Mouse (Mus musculus): ENCODE measurements around the gene Aox2. TPM values are rescaled to one million over a fixed set of nuclear protein-coding genes. Genes with fewer than 3 reads are reported as not detected.

The Aox2 gene
- total RNA-seq, 2 experiments from 2014 or later = not detected

GRCm38 (mm10) chr1:58395341-58395740 is 117.2 kb downstream of the Aox2 start:
- no peak for DNase-seq (ENCODE audit: low spot score in 2 of 2)

- DNase-seq (ENCODE audit: low spot score in 2 of 2) = no peak
Observed at GRCm38 (mm10) chr1:58396179-58396578, 118.1 kb downstream of the Aox2 start.

GRCm38 (mm10) chr1:58397731-58398130 is 119.6 kb downstream of the Aox2 start:
- DNase-seq (ENCODE audit: low spot score in 2 of 2) = no peak

DNA sequence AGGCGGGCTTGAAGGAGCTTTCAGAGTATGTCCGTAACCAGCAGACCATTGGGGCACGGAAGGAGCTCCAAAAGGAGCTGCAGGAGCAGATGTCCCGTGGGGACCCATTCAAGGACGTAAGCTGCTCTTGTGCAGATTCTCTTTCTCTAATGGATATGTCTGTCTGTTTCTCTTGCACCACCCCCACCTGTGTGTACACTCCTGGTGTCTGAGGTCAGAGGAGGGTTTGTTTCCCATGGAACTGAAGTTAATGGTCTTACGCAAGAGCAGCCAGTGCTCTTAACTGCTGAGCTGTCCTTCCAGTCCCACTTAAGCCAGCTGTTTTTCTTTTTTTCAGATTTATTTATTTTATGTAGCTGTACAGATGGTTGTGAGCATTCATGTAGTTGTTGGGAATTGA is 123.3 kb downstream of the Aox2 start:
- no peak for DNase-seq (ENCODE audit: low spot score in 2 of 2)

DNA sequence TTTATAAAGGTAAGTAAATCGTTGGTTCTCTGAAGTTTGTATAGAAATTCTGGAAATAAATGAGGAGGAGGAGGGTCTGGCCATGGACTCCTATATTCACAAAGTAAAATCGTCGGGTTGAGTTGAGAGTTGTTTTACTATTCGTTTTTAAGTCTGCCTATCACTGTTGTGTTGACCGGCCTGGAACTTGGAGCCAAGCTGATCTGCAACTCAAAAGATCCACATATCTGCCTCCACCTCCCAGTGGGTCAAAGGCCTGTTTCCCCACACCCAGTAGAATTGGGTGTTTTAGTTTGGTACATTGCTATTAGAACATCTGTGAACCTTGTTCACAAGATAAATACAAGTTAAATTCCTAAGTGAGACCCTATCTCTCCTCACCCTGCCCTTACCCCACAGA is 125.6 kb downstream of the Aox2 start:
- DNase-seq (ENCODE audit: low spot score in 2 of 2) = no peak

- DNase-seq (ENCODE audit: low spot score in 2 of 2) = no peak
Observed at GRCm38 (mm10) chr1:58407321-58407720, 129.2 kb downstream of the Aox2 start.

DNA sequence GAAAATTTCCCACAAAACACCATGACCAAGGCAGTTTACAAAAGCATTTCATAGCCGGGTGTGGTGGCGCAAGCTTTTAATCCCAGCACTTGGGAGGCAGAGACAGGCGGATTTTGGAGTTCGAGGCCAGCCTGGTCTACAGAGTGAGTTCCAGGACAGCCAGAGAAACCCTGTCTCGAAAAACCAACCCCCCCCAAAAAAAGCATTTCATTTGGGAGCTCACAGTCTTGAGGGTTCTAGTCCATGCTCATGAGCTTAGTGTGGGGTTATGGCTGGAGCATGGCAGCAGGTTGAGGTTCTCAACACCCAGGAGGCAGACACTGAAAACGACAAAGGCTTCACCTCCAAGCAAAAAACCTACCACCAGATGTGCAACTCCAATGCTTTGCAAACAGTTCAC is 130.0 kb downstream of the Aox2 start:
- no peak for DNase-seq (ENCODE audit: low spot score in 2 of 2)

DNA sequence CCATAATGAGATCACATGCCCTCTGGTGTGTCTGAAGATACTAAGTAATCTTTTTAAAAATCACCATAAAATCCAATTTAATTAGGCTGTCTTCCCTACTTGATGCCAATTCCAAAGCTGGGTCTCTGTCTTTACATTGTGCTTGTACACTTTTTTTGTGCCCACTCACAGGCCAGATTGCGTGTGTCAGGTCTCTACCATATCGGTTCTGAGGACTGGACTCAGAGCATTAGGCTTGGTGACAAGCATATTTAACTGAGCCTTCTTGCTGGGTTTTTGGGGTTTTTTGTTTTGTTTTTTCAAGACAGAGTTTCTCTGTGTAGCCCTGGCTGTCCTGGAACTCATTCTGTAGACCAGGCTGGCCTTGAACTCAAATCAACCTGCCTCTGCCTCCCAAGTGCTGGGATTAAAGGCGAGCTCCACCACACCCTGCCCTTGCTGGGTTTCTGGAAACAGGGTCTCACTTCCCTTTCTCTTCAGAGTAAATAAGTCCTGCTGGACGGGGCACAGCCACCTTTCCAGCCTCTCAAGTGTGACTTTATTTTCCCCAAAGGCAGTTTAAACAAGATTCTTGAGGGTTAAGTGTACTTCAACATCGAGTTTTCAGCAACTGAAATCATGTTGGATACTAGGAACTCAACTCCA is 131.5 kb downstream of the Aox2 start:
- no peak for DNase-seq (ENCODE audit: low spot score in 2 of 2)

DNA sequence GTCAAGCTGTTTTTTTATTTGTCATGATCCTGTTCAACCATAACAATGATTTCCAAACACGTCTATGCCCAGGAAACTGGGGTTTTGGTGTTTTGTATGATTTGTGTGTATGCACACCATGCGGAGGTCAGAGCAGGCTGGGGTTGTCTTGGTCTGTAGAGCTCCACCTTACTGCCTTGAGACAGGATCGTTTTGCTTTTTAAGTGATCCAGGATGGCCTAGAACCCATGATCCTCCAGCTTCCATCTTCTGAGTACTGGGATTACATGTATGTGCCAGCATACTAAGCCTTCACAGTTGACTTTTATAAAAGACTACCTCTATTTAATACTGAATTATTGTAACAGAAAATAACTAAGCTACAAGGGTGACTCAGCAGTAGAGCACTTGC is 132.1 kb downstream of the Aox2 start:
- no peak for DNase-seq (ENCODE audit: low spot score in 2 of 2)

DNA sequence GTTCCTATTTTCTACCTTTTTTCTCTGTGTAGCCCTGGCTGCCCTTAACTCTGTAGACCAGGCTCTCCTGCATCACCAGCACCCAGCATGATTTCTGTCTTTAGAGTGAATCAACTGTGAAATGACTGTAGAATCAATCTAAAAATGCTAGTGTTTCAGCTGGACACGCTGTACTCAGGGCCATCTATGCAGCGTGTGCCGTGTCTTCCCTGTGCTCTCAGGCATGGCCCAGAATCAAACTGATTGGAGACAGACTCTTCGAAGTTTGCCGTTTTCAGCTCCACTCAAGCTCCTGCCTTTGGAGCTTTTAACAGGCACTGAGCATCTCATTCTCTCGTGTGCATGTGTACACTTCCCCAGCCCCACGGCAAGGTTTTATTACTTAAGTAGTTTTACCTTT is 132.7 kb downstream of the Aox2 start:
- DNase-seq (ENCODE audit: low spot score in 2 of 2) = no peak

- DNase-seq (ENCODE audit: low spot score in 2 of 2) = no peak
Observed at GRCm38 (mm10) chr1:58415442-58415841, 137.3 kb downstream of the Aox2 start.

GRCm38 (mm10) chr1:58416048-58416447 is 137.9 kb downstream of the Aox2 start:
- DNase-seq (ENCODE audit: low spot score in 2 of 2) = no peak

DNA sequence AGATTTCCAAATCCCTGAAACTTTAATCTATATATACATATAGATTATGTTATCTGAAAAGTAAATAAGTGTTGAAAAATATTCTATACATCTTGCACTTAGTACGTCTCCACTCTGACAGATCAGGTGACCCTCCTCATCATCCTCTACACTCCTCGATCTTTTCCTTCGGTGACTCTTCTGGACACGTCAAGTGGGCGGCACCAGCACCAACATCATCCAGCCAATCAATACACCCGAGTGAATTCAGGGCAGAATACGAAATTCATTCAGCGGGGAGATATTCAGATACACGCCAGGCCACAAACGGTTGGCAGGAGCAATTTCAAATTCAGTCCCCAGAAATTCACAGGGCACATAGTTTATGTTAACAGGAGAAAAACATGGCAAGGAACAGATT is 141.9 kb downstream of the Aox2 start:
- no peak for DNase-seq (ENCODE audit: low spot score in 2 of 2)

- no peak for DNase-seq (ENCODE audit: low spot score in 2 of 2)
Observed at GRCm38 (mm10) chr1:58420961-58421360, 142.8 kb downstream of the Aox2 start.

GRCm38 (mm10) chr1:58422879-58423278 is 144.8 kb downstream of the Aox2 start:
- no peak for DNase-seq (ENCODE audit: low spot score in 2 of 2)

- peak; percentile 95 to 96 for DNase-seq (ENCODE audit: low spot score in 2 of 2)
Observed at GRCm38 (mm10) chr1:58423371-58424248, 145.5 kb downstream of the Aox2 start, which contains the start of gene Clk1. Gene Clk1, minus strand, starts transcription at chr1:58424066.

- DNase-seq (ENCODE audit: low spot score in 2 of 2) = no peak
Observed at GRCm38 (mm10) chr1:58424551-58424950, 146.4 kb downstream of the Aox2 start.

Other genes starting within 250 kb of the Aox2 start
- 1 to 10 TPM; 3.3 to 3.5 TPM for gene Aox1, start 248.4 kb upstream of the Aox2 start, total RNA-seq (2021)
- 1 to 10 TPM; 3.7 to 3.9 TPM for gene Aox3, start 165.2 kb upstream of the Aox2 start, total RNA-seq (2021)
- 1 to 10 TPM; 3.6 to 4.6 TPM for gene Aox4, start 67.9 kb upstream of the Aox2 start, total RNA-seq (2021)
- 100 to 1,000 TPM; 145 TPM for gene Bzw1, start 114.6 kb downstream of the Aox2 start, total RNA-seq (2021)
- gene Clk1, start 145.7 kb downstream of the Aox2 start, total RNA-seq (2021) = 100 to 1,000 TPM; 119 to 126 TPM
- 10 to 100 TPM; 16.6 to 19.7 TPM for gene Nif3l1, start 166.8 kb downstream of the Aox2 start, total RNA-seq (2021)
- gene Ppil3, start 167.2 kb downstream of the Aox2 start, total RNA-seq (2021) = 10 to 100 TPM; 25.9 to 28.6 TPM
- 10 to 100 TPM; 26.1 to 29.9 TPM for gene Orc2, start 226.8 kb downstream of the Aox2 start, total RNA-seq (2021)

Data from left cerebral cortex, adult 18-20 months (tissue).